Mouse (Mus musculus): Measurements from ENCODE around the gene Rcn2. TPM values are rescaled to one million over a fixed set of nuclear protein-coding genes. Genes with fewer than 3 reads are reported as not detected.

Gene Rcn2
- polyA plus RNA-seq (2014; fragmentation: Illumina TruSeq; extraction: RNeasy Lipid Tissue Mini Kit (QIAGEN cat#74804); ENCODE audit: low read depth, low replicate concordance) = 77.6 TPM

DNA sequence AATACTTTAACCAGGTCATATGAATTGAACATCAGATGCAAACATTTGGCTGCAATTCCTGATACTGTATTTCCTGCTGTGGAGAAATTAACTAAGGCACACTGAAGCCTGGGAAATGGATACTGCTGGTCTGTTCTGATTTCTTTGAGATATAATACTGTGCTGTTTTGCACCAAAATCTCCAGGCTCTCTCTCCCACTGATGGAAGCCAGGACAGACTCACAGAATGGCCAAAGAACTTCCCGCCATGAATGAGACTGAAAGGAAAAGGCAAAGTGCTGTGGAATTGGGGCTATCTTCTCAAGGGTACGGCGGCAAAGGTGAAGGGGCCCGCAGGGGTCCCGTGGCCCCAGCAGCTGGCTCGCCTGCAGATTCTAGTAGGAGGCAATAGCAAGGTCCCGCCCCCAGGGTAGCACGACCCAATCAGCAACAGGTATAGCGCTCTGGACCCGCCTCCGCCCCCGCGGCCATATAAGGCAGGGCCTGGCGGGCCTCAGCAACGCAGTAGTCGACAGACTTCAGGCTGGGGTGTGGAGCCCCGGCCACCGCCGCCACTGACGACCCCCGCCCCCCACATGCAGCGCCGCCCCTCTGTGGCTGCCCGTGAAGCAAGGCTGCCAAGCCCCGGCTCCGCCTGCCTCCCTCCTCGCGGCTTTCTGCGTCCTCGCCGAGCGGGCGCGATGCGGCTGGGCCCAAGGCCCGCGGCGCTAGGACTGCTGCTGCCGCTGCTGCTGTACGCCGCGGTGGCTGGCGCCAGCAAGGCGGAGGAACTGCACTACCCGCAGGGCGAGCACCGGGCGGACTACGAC is at the start of gene Rcn2:
Gene Rcn2, plus strand, starts transcription at position 474 of the 809 bp plus-strand sequence.

DNA sequence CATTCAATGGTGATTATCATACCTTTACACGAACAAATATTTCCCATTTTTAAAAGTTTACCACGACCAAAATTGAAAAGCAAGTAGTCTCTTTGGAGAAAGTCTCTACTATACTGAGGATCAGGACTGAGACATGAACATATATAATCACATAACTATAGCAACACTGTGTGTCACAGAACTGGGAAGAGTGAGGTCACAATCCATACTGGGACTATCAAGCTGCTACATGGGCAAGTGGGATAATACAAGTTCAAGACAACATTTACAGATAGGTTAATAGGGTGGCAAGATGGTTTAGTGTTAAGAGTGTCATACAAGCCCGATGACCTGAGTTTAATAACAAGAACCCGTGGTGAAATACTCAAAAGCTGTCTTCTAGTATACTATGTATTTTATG is 31.2 kb upstream of the Rcn2 start, which contains the start of gene 4930563M21Rik:
Gene 4930563M21Rik, minus strand, starts transcription at position 101 of the 400 bp plus-strand sequence.

DNA sequence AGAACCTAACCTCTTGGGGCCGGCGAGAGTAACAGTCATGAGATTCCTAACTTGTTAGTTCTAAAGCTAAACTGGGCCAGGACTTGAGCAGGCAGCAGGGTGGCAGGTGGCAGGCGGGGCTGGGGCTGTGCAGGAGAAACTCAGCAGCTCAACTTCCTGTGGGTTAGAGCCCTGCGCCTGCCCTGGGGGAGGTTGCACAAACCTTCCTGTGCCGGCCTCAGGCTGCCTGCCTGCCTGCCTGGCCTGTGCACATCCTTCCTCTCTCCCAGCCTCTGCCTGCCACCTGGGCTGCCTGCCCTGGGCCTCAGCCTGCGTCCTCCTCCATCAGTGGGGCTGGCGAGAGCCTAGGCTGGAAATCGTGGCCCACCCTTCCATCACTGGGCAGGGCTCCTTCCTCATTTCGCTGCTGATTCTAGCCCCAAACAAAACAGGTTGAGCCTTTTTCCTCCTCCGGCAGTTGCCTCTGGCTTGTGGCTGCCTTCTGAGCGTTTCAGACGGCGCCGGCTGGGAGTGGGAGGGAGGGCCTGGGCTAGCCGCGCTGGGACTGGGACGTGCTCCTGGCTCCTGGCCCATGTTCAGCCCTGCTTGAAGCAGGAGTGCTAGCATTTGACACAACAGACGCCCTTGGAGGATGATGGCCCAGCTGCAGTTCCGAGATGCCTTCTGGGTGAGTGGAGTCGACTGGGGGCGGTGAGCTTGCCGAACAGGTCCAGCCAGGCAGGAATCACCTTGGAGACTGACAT is 48.3 kb downstream of the Rcn2 start, which contains the start of gene Pstpip1:
Gene Pstpip1, plus strand, starts transcription at position 185 of the 743 bp plus-strand sequence.

Other genes with a start within 250 kb of the Rcn2 start
- gene Scaper, start 103.7 kb upstream of the Rcn2 start, polyA plus RNA-seq (2014; fragmentation: Illumina TruSeq; extraction: RNeasy Lipid Tissue Mini Kit (QIAGEN cat#74804); ENCODE audit: low read depth, low replicate concordance) = 78.4 TPM
- gene 4930563M21Rik, start 31.3 kb upstream of the Rcn2 start, polyA plus RNA-seq (2014; fragmentation: Illumina TruSeq; extraction: RNeasy Lipid Tissue Mini Kit (QIAGEN cat#74804); ENCODE audit: low read depth, low replicate concordance) = 85.9 TPM
- gene Pstpip1, start 48.1 kb downstream of the Rcn2 start, polyA plus RNA-seq (2014; fragmentation: Illumina TruSeq; extraction: RNeasy Lipid Tissue Mini Kit (QIAGEN cat#74804); ENCODE audit: low read depth, low replicate concordance) = not detected
- 43.6 TPM for gene Tspan3, start 123.6 kb downstream of the Rcn2 start, polyA plus RNA-seq (2014; fragmentation: Illumina TruSeq; extraction: RNeasy Lipid Tissue Mini Kit (QIAGEN cat#74804); ENCODE audit: low read depth, low replicate concordance)

Measured in testis, adult 10 weeks (tissue).